Mouse (Mus musculus): Measurements from ENCODE around the gene Usp54. TPM values are rescaled to one million over a fixed set of nuclear protein-coding genes. Genes with fewer than 3 reads are reported as not detected.
A peak's percentile ranks its signal among the peaks of the same experiment; 100 is the strongest.

Gene Usp54
- total and polyA plus RNA-seq, 3 experiments, result 5.3 to 11.7 (median 5.4) TPM

DNA sequence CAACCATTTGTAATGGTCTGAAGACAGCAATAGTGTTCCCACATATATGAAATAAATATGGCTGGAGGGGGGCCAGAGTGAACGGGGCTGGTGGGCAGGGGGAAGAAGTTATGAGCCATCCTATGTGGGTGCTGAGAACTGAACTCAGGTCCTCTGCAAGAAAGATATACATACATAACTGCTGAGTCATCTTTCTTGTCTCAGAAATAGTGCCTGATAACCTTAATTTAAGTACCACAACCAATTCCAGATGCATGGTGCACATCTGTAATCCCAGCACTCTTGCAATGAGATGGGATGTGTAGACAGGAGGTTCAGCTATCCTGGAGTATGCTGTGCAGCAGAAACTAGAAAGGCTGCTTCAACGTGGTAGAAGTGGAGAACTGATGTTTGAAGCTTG, 40.9 kb upstream of the Usp54 start:
- peak overlapping the region; percentile 39; the same call in 1 of the 2 replicates for H3K27ac ChIP-seq (ENCODE audit: insufficient read depth, low read depth)
- dilution Hi-C loops (cut with MboI; ENCODE audit: extremely low pct_ligation_motif_present, extremely low pct_unique_long_range_greater_than_20kb, low sequenced_read_pairs), result no loop called here
- peak; percentile 55; the same call in 1 of the 2 replicates for TF ChIP-seq MAFK (IDR thresholded peaks at IDR 0.05; ENCODE audit: insufficient replicate concordance, low read length)
- no peak for TF ChIP-seq NELFE (IDR thresholded peaks at IDR 0.05; ENCODE audit: low read depth, low read length)

DNA sequence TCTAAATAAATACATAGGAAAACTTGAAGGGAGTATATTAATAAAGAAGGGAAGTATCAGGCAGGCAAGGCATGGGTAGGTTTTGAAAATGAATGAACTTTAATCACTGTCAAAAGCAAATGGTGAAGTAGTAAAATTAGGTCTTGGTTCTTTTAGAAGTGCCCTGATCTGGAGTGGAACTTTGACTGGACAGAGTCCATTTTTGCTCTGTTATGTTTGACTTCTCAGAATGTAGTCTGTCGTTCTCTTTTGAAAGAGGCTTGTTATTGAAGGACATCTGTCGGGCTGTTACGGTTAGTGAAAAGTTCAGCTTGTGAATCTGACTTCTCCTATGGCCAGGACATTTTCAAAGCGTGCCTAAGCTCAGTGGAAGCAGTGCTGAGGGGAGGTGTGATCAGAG, 37.0 kb upstream of the Usp54 start:
- no peak overlapping the region for H3K27ac ChIP-seq (ENCODE audit: insufficient read depth, low read depth)
- no peak for TF ChIP-seq BHLHE40 (IDR thresholded peaks at IDR 0.05; ENCODE audit: low read depth, low read length)
- TF ChIP-seq NRF1 (IDR thresholded peaks at IDR 0.05; ENCODE audit: low read depth, low read length), result no peak
- no peak for TF ChIP-seq PAX5 (IDR thresholded peaks at IDR 0.05; ENCODE audit: low read length)
- no peak for TF ChIP-seq ZNF384 (IDR thresholded peaks at IDR 0.05; ENCODE audit: low read depth, low read length)
- no peak for TF ChIP-seq ELF1 (IDR thresholded peaks at IDR 0.05; ENCODE audit: low read depth, low read length)
- no peak for TF ChIP-seq MAZ (IDR thresholded peaks at IDR 0.05; ENCODE audit: low read depth, low read length)
- TF ChIP-seq EP300 (IDR thresholded peaks at IDR 0.05; ENCODE audit: low read length), result no peak
- no peak for TF ChIP-seq TCF12 (IDR thresholded peaks at IDR 0.05; ENCODE audit: low read depth, low read length)
- no peak for TF ChIP-seq ETS1 (conservative IDR thresholded peaks at IDR 0.05; ENCODE audit: low read depth, low read length)
- H3K27me3 ChIP-seq (replicated peaks), result no peaks in the 10 kb centered on the region
- peaks cover 64 to 75% of the 10 kb centered on the region in 2 experiments for H3K36me3 ChIP-seq (replicated peaks in 1 of 2; ENCODE audit: control insufficient read depth in 1 of 2, insufficient read depth in 1 of 2, low read length in 1 of 2)
- H3K9me3 ChIP-seq (replicated peaks; ENCODE audit: low read length), result peaks cover 9% of the 10 kb centered on the region
- peaks cover 33% of the 10 kb centered on the region for H3K79me2 ChIP-seq (replicated peaks; ENCODE audit: control insufficient read depth, extremely low read depth, insufficient read depth, poor library complexity, severe bottlenecking)
- DNase-seq (ENCODE audit: extremely low read depth), result no peak
- peaks cover 14 to 27% of the 10 kb centered on the region in 2 experiments for H3K4me1 ChIP-seq (ENCODE audit: control insufficient read depth in 1 of 2, insufficient read depth in 2 of 2)
- in situ Hi-C loops (cut with MboI; ENCODE audit: low pct_ligation_motif_present, low pct_unique_long_range_greater_than_20kb, low sequenced_read_pairs), result loop anchor here (5.0 to 10.0 kb wide), 2 partner anchors 49 to 283 kb away; partner anchors contain the start of gene Mrps16
- H3K4me3 ChIP-seq (replicated peaks in 1 of 3; ENCODE audit: low read depth in 2 of 3, low read length in 2 of 3, poor library complexity in 1 of 3), result no peak overlapping the region
- no peak overlapping the region for H3K4me2 ChIP-seq (ENCODE audit: insufficient read depth, low read depth, poor library complexity, severe bottlenecking)
- H3K9ac ChIP-seq (ENCODE audit: insufficient read depth, low read depth), result no peak overlapping the region
- dilution Hi-C loops (cut with MboI; ENCODE audit: extremely low pct_ligation_motif_present, extremely low pct_unique_long_range_greater_than_20kb, low sequenced_read_pairs), result no loop called here

More for the DNA sequence above, 40.9 kb upstream of the Usp54 start:
- Histone ChIP-seq H3K79me2 (replicated peaks; ENCODE audit: control insufficient read depth, extremely low read depth, insufficient read depth, poor library complexity, severe bottlenecking) (peaks cover 11% of the 10 kb centered on the region), H3K4me2 (ENCODE audit: insufficient read depth, low read depth, poor library complexity, severe bottlenecking) (no peak overlapping the region), H3K9ac (ENCODE audit: insufficient read depth, low read depth) (no peak overlapping the region), H3K9me3 (replicated peaks; ENCODE audit: low read length) (no peaks in the 10 kb centered on the region), H3K4me3 (replicated peaks in 1 of 3; ENCODE audit: low read depth in 2 of 3, low read length in 2 of 3, poor library complexity in 1 of 3) (no peak overlapping the region), H3K4me1 (ENCODE audit: control insufficient read depth in 1 of 2, insufficient read depth in 2 of 2) (peaks cover 14 to 18% of the 10 kb centered on the region in 2 experiments), H3K36me3 (replicated peaks in 1 of 2; ENCODE audit: control insufficient read depth in 1 of 2, insufficient read depth in 1 of 2, low read length in 1 of 2) (peaks cover 86 to 100% of the 10 kb centered on the region in 2 experiments), H3K27me3 (replicated peaks) (no peaks in the 10 kb centered on the region)
- in situ Hi-C loops (cut with MboI; ENCODE audit: low pct_ligation_motif_present, low pct_unique_long_range_greater_than_20kb, low sequenced_read_pairs), result no loop called here
- DNase-seq (ENCODE audit: extremely low read depth), result no peak

DNA sequence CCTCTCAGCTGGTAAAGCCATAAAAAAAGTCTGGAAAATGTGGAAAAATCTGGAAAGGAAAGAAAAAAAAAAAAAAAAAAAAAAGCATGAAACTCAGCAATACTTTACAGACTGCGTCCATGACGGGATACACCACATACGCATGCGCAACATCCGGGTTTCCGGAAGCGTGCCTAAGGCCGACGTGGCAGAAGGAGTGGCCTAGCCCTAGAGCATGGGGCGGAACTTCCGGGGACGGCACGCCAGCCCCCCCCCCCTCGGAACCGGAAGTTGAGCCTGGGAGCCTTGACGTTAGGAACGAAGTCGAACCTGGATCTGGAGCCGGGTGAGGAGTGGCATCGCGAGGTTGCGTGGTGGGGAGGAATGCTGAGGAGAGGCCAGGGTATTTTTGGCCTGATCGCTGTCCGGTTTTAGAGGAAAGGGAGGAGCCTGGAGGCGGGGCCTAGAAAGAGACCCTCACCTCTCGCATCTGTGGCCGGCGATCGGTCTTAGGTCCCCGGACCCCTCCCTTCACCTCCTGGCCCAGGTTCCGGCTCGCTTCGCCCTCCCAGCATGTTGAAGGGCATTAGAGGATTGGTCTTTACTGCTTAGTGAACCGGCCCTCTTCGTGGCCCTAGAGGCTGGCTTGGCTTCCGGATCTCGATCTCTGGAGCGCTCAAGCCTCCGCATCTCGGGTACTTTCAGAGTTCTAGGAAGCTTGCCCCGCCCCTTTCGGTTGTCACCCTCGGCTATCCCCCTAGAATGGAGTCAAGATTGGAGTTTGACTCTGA, 33.4 kb upstream of the Usp54 start, which contains the start of gene Sec24c:
Sec24c (plus strand) TSS at position 245 of the 770 bp plus-strand sequence.
- Histone ChIP-seq H3K4me3 (replicated peaks in 1 of 3; ENCODE audit: low read depth in 2 of 3, low read length in 2 of 3, poor library complexity in 1 of 3) (peak within 1 kb of the TSS; percentile 62 to 78 (median 68)), H3K27me3 (replicated peaks) (no peaks in the 10 kb centered on the region), H3K9ac (ENCODE audit: insufficient read depth, low read depth) (peak within 1 kb of the TSS; percentile 88), H3K36me3 (replicated peaks in 1 of 2; ENCODE audit: control insufficient read depth in 1 of 2, insufficient read depth in 1 of 2, low read length in 1 of 2) (peaks cover 34 to 45% of the 10 kb centered on the region in 2 experiments), H3K27ac (ENCODE audit: insufficient read depth, low read depth) (peak within 1 kb of the TSS; percentile 81), H3K9me3 (replicated peaks; ENCODE audit: low read length) (peaks cover 9% of the 10 kb centered on the region), H3K4me2 (ENCODE audit: insufficient read depth, low read depth, poor library complexity, severe bottlenecking) (peak within 1 kb of the TSS; percentile 88), H3K4me1 (ENCODE audit: control insufficient read depth in 1 of 2, insufficient read depth in 2 of 2) (peaks cover 0 to 10% of the 10 kb centered on the region in 2 experiments; a peak in 2 of 4 replicates), H3K79me2 (replicated peaks; ENCODE audit: control insufficient read depth, extremely low read depth, insufficient read depth, poor library complexity, severe bottlenecking) (peaks cover 33% of the 10 kb centered on the region)
- peak; percentile 99 for DNase-seq (ENCODE audit: extremely low read depth)
- in situ Hi-C loops (cut with MboI; ENCODE audit: low pct_ligation_motif_present, low pct_unique_long_range_greater_than_20kb, low sequenced_read_pairs), result loop anchor here (10.0 kb wide), 1 partner anchor 279 kb away; the partner anchor contains the start of gene Mrps16
- dilution Hi-C loops (cut with MboI; ENCODE audit: extremely low pct_ligation_motif_present, extremely low pct_unique_long_range_greater_than_20kb, low sequenced_read_pairs), result no loop called here
- TF ChIP-seq KAT2A (IDR thresholded peaks at IDR 0.05; ENCODE audit: insufficient replicate concordance, low read length), result peak; percentile 82; the same call in 1 of the 2 replicates
- peak; percentile 88 for TF ChIP-seq TBP (conservative IDR thresholded peaks at IDR 0.05; ENCODE audit: low read depth, low read length)
- peak; percentile 97 for TF ChIP-seq ELF1 (IDR thresholded peaks at IDR 0.05; ENCODE audit: low read depth, low read length)
- TF ChIP-seq ZNF384 (IDR thresholded peaks at IDR 0.05; ENCODE audit: low read depth, low read length), result peak; percentile 93
- no peak for TF ChIP-seq JUN (IDR thresholded peaks at IDR 0.05; ENCODE audit: insufficient read depth, low read depth, low read length)
- no peak for TF ChIP-seq E2F4 (IDR thresholded peaks at IDR 0.05; ENCODE audit: insufficient replicate concordance, low read depth, low read length)
- TF ChIP-seq IRF4 (IDR thresholded peaks at IDR 0.05; ENCODE audit: low read depth, low read length), result peak; percentile 50; the same call in 1 of the 2 replicates
- TF ChIP-seq ZC3H11A (IDR thresholded peaks at IDR 0.05; ENCODE audit: low read depth, low read length), result no peak
- peak; percentile 98 for TF ChIP-seq SIN3A (IDR thresholded peaks at IDR 0.05; ENCODE audit: low read length)
- TF ChIP-seq CHD2 (IDR thresholded peaks at IDR 0.05; ENCODE audit: low read length), result peak; percentile 80
- TF ChIP-seq HCFC1 (IDR thresholded peaks at IDR 0.05; ENCODE audit: low read depth, low read length), result peak; percentile 86
- TF ChIP-seq MXI1 (IDR thresholded peaks at IDR 0.05; ENCODE audit: low read depth, low read length), result peak; percentile 73
- TF ChIP-seq PAX5 (IDR thresholded peaks at IDR 0.05; ENCODE audit: low read length), result no peak
- no peak for TF ChIP-seq GABPA (IDR thresholded peaks at IDR 0.05; ENCODE audit: insufficient replicate concordance, low read depth, low read length)
- peak; percentile 69 for TF ChIP-seq NELFE (IDR thresholded peaks at IDR 0.05; ENCODE audit: low read depth, low read length)
- no peak for TF ChIP-seq SMC3 (IDR thresholded peaks at IDR 0.05; ENCODE audit: low read depth, low read length)

All from CH12.LX (cell line).